Mouse (Mus musculus) urinary bladder, postnatal 4 days (tissue): ENCODE results near the gene Ugt2a3.
"Not testable (repeated sequence)": the region's sequence is repeated elsewhere in the genome, so short reads cannot be mapped to it uniquely, and the experiment has no call there.

ENCODE experiments used
- DNase-seq, 2 experiments: peaks; one replicate each; pipeline ENCODE4 v3.0.0; 2021 to 2022; ENCODE audit warnings: low spot score in 2 of 2

Ugt2a3 gene

GRCm38 (mm10) chr5:87336961-87337697 is at the start of gene Ugt2a3:
TSS of gene Ugt2a3 (minus strand) at chr5:87337195.
- DNase-seq, result no peak

GRCm38 (mm10) chr5:87380234-87380633 is 43.2 kb upstream of the Ugt2a3 start:
- DNase-seq, result no peak

GRCm38 (mm10) chr5:87379825-87380224 is 42.8 kb upstream of the Ugt2a3 start:
- no peak for DNase-seq

- no peak for DNase-seq
Measured at GRCm38 (mm10) chr5:87375874-87376383, 38.9 kb upstream of the Ugt2a3 start.

DNA sequence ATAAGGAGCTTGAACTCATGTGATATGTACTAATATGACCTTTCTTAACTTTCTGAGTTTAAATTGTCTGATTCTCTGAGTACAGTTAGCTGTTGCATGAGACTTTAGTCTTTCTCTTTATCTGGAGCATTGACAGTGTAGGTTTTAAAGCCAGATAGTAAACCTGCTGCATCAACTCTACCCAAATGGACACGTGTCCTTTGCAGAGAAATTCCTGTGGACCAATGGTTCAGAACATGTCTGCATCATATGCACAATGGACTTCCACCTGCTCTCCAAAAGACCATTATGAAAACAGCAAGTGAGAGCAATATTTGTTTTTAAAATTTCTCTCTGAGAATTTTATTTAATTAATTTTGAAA is 36.5 kb upstream of the Ugt2a3 start:
- no peak for DNase-seq

- DNase-seq, result not testable (repeated sequence)
Measured at GRCm38 (mm10) chr5:87372788-87373501, 36.0 kb upstream of the Ugt2a3 start.

GRCm38 (mm10) chr5:87350350-87350749 is 13.4 kb upstream of the Ugt2a3 start:
- DNase-seq, result no peak

GRCm38 (mm10) chr5:87349150-87349549 is 12.2 kb upstream of the Ugt2a3 start:
- DNase-seq, result not testable (repeated sequence)

DNA sequence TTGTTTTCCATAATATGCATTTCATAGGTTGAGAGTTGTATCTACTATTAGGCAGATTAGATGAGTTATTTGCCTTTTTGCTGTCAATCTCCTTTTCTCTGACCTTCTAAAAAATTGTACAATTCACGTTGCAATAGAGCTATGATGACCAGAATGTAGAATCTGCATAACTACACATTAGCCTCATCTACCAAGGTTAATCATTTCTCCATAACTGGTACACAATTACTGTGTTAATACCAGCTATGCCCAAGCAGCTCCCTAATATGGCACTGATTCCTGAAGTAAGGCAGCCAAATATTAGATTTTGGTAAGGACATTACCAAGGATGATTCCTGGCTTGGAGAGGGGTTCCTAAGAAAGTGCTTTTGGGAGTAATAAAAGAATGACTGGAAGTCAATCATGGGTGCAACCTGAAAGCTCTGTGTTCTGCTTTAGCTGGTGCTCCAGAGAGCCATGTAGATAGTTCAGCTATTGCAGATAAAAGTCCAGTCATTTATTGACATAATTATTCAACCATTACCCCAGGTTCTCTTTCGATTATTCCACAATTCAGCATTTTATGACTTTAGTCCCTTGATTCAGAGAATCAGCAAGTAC is 10.6 kb upstream of the Ugt2a3 start:
- DNase-seq, result not testable (repeated sequence)

GRCm38 (mm10) chr5:87340461-87340860 is 3.5 kb upstream of the Ugt2a3 start:
- no peak for DNase-seq

DNA sequence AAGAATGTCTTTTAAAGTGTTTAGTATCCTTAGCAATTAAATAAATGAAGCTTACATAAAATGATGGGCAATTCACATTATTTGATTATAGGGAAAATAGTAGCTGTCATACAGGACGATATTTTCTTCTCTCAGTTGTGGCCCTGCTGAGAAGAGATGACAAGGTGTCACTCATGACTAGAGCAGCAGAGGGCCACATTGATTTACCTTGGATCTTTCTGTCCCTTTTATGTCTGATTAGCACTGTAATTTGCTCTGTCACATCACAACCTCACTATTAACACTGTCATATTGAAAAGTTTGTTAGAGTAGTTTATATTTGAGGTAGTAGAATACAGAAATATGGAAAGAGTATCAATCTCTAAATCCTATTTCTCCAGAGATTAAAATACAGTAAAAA is 1.8 kb downstream of the Ugt2a3 start:
- DNase-seq, result no peak

DNA sequence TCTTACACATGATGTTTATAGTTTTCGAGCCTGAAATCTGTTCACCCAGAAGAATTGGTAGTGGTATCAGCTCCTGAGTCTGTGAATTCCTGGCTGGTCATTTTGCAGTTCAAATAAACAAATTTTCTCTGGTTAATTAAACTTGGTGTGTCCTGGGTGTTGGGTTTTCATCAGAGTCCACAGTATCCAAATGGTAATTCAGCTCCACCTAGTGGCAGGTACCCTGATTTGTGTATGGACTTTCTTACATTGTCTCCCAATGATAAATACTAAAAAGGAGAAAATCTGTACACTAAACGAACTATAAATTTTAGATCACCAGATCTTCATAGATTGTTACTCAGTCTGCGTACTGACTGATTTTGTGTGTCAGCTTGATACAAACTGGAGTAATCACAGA is 3.4 kb downstream of the Ugt2a3 start:
- no peak for DNase-seq

GRCm38 (mm10) chr5:87311392-87311791 is 25.6 kb downstream of the Ugt2a3 start:
- DNase-seq, result no peak

GRCm38 (mm10) chr5:87286180-87286579 is 50.8 kb downstream of the Ugt2a3 start:
- not testable (repeated sequence) for DNase-seq

GRCm38 (mm10) chr5:87275986-87276385 is 61.0 kb downstream of the Ugt2a3 start:
- not testable (repeated sequence) for DNase-seq

GRCm38 (mm10) chr5:87275581-87275980 is 61.4 kb downstream of the Ugt2a3 start:
- DNase-seq, result no peak
